Mouse (Mus musculus): ENCODE measurements at regions not wholly inside any gene's neighbourhood (a gene's known extent, or its start where the extent isn't known, plus 50 kb on each side); places are given as distances from the start of the nearest gene placed in this dataset.

DNA sequence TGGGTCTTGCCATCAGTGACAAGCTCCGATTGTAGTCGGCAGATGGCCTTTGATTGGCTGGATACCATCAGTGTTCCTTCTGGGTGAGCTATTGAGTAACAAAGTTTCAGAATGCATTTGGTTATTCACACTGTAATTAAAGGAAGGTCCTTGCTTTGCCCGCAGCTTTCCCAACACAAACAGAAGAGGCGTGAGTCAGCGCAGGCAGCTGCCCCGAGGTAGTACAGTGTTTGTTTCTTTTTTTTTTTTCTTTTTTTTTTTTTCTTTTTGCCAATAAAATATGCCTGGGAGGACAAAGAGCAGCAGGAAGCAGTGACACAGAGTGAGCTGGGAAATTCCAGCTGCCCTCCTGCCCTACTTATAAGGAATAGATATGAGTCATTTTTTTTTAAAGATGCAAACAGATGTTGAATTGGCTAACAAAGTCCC, 152.3 kb upstream of the Tmc1 start:
- DNase-seq = peak; percentile 15 to 25
- intact Hi-C loops (cut with DNase I) = no loop called here

DNA sequence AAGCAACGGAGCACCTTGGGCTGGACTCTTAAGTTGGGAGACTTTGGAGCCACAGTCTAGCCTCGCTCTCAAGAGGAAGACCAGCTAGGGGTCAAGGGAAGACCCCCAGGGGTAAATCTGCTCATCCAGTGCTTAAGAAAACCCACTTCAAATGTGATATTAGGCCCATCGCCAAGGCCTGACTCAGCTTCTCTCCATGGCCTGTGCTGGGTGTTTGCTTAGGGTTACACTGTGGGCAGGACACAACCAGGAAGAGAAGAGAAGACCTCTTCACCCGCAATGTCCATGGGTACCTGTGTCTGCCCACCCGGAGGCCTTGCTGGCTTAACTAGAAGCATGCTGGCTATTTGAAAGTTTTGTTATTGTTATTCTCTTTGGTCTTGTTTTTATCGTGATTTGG, 151.0 kb upstream of the Tmc1 start:
- intact Hi-C loops (cut with DNase I) = no loop called here
- DNase-seq = no peak

DNA sequence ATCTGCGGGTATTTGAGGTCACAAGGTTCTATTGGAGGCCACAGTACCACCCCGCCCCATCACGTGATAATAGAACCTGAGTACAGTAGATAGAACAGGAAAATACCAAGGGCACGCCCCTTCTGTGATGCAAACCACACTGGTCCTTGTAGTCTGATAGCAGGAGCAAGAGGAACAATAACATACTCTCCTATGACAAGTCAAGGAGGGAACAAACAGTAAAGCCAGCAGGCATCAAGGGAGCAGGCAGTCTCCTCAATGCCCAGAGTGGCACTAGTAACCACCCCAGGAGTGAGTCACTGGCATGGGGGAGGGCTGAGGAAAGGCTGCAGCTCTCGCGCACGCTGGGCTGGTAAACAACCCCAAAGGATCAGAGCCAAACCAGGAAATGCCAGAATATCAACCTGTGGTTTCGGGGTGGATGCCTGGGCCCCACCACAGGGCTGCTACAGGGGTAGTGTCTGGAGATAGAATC, 150.5 kb upstream of the Tmc1 start:
- DNase-seq = peak in 1 of 2 experiments; percentile 5
- intact Hi-C loops (cut with DNase I) = no loop called here

DNA sequence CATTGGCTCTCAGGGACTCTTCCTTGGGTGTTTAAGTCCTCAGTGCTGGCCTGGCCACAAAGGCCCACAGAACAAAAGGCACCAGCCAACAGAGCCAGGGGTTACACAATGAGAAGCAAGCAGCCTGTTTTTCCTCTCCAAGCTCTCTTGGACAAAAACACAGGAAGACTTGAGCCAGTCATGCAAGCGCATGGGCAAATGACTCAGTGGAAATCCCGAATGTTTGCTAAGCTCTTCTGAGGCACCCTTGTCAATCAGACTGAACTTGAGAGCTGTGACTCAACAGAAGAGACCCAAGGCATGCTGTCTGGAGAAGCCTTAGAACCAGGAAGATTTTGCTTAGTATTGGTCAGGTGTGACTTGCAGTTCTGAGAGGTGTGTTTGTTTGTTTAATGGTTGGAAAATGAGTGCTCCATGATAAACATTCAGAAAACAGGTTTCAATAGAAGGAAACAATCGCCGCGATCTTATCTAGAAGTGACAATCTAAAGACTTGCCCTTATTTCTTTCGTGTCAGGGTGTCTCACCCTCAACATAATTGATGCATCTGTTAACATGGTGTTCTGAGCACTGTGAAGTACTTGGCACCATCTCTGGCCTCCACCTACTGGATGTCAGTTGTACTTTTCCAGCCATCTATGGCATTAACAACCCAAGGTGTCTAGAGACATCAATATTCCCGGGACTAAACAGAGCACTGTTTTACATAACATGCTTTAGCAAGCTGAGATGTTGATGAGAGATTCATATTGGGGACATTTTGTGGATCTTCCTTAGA, 124.0 kb upstream of the Tmc1 start:
- no peak for DNase-seq
- intact Hi-C loops (cut with DNase I) = no loop called here

DNA sequence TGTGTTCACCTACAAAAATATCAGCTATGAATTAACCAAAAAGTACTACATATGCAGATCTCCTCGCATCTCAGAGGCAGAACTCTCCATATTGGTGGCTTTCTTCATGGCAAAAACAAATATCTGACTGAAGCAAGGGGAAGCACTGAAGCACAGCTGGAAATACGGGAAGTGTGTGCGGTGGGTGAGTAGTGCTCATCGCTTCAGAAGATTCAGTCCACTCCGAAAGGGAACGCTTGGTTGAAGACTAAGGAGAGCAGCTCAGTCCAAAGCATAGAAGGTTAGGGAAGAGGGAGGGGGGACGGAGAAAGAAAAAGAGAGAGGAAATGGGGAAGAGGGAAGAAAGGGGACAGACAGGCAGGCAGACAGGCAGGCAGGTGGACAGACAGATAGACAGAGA, 114.4 kb upstream of the Tmc1 start:
- intact Hi-C loops (cut with DNase I) = no loop called here
- DNase-seq = no peak

DNA sequence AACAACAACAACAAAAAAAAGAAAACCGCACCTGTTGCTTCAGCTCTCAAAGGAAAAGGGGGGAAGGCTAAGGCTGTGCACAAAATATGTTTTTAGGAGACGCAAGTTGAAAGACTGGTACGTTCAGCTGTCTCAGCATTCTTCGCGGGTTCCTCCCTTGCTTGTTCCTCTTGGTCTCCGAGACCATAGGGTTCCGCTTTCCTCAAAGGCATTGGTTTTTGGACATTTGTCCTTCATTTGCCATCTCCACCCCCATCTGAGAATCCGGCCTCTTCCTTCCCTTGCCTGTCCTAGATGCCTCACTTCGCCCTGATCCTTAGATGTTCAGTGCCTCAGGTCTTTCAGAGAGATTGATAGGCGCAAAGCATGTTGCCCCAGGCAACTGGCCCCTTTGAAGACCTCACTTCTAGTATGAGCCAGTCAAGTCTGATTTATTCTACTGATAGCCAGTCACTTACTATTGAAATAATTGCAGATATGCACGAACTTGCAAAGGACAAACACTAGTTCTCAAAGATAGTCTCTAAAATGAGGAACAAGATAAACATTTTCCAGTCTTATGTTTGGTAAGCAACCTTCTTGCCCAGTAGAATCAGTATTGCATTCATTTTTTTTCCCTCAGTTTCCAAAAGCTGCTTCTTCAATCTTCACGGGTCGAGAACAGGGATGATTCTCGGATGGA, 112.6 kb upstream of the Tmc1 start:
- peak in 1 of 2 experiments; percentile 7 for DNase-seq
- intact Hi-C loops (cut with DNase I) = no loop called here

DNA sequence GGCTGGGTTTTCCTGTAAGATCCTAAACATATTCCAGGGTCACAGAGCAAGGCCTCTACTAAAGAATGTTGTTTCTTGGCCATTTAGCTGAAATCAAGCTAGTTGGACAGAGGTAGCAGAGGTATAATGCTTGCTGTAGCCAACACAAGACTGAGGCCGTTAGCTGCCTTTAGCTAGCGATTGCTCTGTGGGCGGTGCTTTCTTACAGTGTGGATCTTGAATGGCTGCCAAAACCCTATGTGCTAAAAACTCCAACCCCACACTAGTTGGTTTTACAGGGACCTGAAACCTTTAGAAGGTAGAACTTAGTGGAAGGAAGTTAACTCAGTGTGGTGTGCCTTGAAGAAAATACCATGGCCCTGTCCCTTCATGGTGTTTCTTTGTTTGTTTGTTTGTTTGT, 110.9 kb upstream of the Tmc1 start:
- intact Hi-C loops (cut with DNase I) = no loop called here
- no peak for DNase-seq

DNA sequence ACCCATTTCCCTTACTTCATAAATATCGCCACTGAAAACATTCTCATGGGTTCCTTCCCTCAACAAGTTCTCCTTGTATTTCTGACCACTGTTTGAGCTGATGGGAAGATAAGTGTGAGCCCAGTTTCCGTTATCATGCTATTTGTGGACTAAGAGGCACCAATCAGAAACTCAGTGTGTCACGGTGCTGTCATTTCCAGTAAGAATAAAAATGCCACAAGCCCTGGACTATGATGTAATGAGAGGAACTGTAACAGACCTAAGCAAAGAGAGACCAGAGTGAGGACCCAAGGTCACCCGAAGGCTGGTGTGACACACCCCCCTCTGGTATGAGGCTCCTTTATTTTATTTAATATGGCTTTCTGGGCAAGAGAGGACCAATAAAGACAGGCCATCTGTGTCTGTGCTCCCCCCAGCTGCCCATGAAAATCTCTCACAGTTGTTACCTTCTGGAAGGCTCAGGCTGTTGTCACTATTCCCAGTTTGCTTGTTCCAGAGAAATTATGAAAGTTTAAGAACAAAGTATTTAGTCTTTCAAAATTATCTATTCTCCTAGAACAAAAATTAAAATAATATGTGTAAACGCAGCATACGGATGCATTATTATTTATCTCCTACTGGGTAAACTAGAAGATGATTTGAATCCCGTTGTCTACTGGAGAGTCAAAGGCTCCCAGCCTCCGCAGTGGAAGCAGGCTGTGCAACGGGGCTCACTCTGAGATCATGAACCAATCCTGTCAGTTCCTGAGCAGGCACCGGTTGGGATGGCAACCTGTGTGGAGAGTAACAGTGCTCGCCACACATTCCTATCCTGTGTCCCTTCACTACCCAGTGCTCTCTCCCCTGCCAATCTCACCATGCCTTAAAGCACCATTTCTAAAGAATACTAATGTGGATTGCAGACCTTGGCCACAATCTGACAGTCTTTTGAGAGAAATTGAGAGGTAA, 99.9 kb upstream of the Tmc1 start:
- intact Hi-C loops (cut with DNase I) = no loop called here
- no peak for DNase-seq

DNA sequence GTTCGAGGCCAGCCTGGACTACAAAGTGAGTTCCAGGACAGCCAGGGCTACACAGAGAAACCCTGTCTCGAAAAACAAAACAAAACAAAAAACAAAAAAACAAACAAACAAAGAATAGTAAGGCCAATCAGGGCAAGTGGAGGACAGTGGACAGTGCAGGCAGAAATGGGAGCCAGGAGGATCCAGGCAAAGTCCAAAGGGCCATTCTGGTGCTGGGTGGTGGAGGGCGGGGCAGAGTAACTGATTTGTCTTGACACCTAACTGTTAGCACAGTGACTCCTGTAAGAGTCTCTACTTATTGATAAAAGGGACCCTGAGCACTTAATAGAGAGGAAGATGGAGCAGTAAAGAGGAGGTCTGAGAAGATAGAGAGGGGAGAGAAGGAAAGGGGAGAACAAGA, 98.8 kb upstream of the Tmc1 start:
- intact Hi-C loops (cut with DNase I) = no loop called here
- no peak for DNase-seq

DNA sequence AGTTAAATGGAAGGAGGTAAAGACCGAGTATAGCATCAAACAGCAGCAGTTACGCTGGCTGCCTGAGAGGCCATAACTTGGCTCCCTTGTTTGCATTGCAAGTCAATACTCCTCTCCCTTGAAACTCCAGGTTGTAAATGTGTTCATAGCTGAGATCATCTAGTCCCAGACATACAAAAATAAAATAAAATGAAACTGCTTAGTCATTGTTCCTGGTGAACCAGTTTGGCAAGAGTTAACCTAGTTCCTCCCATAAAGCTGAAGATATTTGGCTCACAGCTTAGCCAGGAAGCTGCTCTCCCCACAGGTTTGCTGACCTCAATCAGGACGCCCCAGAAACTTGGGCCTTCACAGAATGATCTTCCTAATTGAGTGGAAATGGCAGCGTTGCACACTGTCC, 97.9 kb upstream of the Tmc1 start:
- intact Hi-C loops (cut with DNase I) = no loop called here
- DNase-seq = no peak

DNA sequence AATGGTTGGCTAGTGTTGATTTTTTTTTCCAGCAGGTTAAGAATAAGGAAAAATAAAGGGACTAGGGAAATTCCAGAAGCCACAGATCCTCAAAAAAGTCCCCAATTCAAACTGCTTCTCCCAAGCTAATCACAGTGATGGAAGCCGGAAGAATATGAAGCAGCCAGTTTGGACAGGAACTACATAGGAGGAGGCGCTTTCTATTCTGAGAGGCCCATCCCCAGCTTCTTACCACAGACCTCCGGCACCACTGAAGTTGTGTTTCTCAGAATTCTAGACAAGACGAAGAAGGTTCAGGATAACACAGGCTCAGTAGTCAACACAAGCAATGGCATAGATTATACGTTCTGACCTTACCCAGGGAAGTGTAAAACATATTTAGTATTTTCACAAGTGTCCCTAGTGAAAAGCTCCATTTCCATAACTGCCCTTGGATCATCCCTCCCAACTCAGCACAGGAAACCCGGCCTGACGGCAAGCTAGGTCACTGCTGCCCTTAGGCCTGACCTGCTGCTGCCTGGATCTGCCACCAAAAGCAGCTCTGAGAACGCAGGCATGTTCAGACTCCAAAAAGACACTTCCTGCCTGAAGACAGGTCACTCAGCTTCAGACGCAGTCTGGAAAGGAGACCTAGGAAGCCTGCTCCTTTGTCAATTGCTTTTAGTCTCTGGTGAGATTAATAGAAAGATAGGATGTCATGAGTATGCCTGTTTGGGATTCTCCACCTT, 97.2 kb upstream of the Tmc1 start:
- no peak for DNase-seq
- intact Hi-C loops (cut with DNase I) = no loop called here

DNA sequence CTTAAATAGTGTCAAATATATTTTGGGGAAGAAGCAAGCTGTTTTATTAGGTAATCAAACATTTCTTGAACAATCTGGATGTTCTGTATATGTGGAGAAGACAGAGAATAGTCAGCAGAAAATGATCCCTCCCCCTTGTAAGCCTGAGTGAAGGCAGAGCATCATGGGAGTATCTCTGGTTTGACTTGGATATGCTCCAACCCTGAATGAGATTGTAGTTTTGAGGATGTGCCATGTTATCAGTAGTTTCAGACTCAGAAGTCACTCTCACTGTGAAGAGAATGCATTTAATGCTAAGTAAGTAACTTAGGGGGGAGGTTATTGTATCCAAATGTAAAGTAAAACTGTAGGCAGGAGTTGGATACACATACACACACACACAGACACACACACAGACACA, 95.3 kb upstream of the Tmc1 start:
- intact Hi-C loops (cut with DNase I) = no loop called here
- no peak for DNase-seq

DNA sequence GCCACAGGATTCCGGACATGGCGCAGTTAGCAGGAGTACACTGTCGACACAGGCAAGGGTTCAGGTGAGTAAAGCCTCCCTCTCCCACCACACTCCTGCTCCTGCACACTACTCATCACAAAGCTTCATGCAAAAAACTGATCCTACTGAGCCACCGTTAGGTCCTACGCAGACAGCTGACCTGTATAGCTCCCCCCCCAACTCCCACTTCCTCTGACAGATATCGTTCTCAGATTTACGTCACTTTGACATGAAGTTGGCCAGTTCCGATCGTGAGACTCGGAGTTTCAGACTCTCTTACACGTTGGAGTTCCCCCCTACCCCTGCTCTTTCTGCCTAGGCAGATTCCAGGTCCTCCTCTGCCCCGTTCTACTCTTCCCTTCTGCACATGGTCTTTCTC, 91.6 kb upstream of the Tmc1 start:
- DNase-seq = no peak
- intact Hi-C loops (cut with DNase I) = no loop called here

DNA sequence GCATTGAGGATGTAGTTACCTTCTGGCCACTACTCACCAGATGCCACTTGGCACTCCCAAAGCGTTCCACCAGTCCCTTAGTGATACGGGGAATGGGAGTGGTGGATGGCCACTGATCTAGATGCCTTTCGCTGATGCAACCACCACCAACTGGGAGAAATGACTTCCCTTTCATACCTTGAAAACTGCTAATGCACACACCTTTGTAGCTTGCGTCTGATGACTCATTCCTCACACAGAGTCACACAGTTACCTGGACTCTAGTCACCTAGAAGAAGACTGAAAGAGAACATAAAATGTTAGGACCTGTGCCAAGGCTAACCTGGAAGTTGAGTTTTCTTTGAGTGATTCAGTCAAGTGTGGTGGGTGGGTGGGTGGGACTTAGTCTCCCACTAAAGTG, 90.0 kb upstream of the Tmc1 start:
- no peak for DNase-seq
- intact Hi-C loops (cut with DNase I) = no loop called here

DNA sequence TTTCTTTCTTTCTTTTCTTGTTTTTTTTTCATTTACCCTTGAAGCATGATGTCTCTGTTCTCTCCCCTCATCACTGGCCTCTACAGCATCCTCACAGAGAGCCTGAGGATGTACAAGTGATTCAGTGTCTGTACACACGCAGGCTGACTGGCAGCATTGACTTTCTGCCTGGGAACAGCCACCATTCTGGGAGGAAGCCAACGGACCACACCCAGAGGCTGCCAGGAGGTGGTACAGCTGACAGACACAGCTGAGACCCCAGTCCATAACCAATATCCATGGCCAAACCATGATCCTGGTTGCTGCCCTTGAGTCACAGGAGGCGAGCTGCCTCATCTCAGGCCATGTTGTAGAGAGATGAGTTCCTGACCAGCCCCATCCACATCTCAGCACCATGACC, 88.5 kb upstream of the Tmc1 start:
- DNase-seq = no peak
- intact Hi-C loops (cut with DNase I) = no loop called here

DNA sequence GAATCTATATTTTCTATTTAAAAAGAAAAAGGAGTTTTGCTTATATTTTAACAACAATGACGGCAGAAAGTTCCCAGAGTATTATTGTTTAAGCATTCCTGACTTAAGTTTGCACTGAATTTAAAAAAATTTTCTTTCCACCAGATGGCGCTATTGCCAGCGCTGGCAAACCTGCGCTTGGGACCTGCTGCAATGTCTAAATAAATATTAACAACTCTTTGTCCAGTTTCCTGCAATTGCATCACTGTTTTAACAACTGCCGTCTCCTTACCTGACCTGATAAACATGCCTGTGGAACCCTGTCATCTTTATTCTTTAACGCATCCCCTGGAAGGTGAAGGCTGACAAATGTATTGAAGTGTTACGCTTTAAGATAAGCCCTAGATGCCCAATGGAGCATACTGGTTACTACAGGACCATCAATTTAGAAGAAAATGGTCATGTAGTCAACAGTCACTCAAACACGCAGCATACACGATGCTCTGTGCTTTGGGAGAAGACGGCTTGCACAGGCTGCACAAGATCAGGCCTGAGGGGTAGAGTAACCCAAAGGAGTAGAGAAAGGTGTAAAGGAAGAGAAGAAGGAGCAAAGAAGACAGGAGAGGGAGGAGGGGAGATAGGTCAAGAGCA, 83.6 kb upstream of the Tmc1 start:
- peak; percentile 24 to 59 for DNase-seq
- intact Hi-C loops (cut with DNase I) = loop anchor here (2.0 to 10.0 kb wide), 7 partner anchors 90 to 525 kb away; partner anchors contain the start of gene Zfand5

DNA sequence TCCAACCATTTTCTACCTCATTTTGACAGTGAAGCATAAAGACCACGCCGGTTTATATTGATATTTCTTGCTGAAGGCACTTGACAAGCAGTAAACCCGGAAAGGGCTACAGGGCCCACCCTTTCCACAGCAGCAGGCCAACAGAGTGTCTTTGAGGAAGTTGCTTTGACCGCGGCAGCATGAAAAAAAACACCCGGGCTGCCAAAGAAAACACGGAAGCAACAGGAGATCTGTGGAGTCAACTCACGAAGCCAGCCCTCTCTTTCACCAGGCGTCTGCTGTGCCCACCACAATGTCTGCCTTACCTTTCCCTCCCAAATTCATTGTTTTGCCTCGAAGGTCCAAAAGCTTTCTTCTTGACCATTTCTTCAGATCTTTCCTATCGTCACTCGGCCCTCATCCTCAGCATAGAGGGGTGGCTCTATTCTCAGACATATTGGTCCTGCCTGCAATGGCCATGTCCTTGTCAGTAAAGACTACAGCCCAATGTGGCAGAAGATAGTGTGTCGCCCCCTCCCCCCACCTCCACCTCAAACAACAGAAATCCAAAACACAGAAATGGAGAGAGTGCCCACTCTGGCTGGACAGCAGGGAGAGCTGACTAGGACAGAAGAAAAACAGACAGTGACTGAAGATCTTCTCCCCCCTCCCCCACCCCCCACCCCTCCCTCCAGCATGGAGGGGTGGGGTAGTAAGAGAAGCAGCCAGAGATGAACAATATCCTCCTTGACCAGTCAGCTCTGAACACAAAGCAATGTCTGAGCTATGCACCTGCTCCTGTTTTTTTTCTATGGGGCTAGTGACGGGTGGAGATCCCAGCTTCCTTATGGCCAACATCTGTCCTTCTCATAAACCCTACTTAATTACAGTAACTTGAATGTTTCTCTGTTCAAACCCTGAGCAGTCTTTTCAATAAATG, 82.8 kb upstream of the Tmc1 start:
- DNase-seq = peak; percentile 62 to 70
- intact Hi-C loops (cut with DNase I) = loop anchor here (2.0 to 10.0 kb wide), 7 partner anchors 91 to 526 kb away; partner anchors contain the start of gene Zfand5

DNA sequence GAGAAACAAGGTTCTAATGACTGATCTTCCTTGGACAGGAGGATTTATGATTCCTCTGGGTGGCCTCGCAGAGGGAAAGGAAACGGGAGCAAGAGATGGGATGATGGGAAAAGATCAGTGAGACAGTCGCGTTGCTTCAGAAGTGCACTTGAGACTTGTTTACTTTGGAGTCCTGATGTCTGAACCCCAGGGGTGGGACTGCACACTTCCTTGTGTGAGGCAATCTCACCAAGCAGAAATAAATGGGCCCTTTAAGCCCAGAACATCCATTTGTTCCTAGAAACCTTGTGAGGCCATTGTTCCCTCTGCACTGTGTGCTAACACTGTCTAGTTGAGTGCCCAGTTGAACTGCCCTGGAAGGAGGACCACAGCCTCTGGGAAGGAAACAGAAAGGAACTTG, 81.5 kb upstream of the Tmc1 start:
- no peak for DNase-seq
- intact Hi-C loops (cut with DNase I) = loop anchor here (5.0 to 10.0 kb wide), 6 partner anchors 92 to 527 kb away; partner anchors contain the start of gene Zfand5

DNA sequence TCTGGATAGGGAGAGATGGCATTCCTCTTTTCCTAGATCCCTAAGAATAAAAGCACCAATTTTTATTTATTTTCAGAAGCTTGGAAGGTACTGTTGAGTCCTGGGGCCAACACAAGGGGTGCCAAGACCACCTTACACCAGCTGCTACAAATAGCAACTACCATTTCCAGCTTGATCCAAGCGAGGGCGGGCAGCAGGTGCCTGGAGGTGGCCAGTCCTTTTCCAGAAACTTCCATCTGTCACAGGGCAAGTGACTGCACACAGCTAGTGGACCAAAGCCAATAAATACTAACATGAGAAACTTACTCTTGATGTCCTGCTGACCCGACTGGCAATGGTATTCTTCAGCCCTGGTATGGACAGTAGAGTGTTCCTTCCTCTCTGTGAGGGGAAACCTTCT, 80.0 kb upstream of the Tmc1 start:
- intact Hi-C loops (cut with DNase I) = loop anchor here (10.0 kb wide), 1 partner anchor 229 kb away; no protein-coding TSS in a partner anchor
- no peak for DNase-seq
